Mouse (Mus musculus): ENCODE results near the gene Eif5a.

- TF ChIP-seq POLR2A (IDR thresholded peaks at IDR 0.05; ENCODE audit: control insufficient read depth, extremely low read depth, insufficient read depth, low read length, poor library complexity) (no peak), CTCF (IDR thresholded peaks at IDR 0.05; ENCODE audit: borderline replicate concordance, control insufficient read depth, extremely low read depth, insufficient read depth, low read length, poor library complexity) (no peak)
These were observed 42.0 kb downstream of the Eif5a start for GRCm38 (mm10) chr11:69879711-69880110.
